ENCODE assay signal across 21 mouse cellular contexts in genomic region chr17:25954671-25955070, GRCm38 (mm10). TPM values are rescaled to one million over a fixed set of nuclear protein-coding genes. Genes with fewer than 3 reads are reported as not detected.
"Had no signal": no experiment of that assay in that cellular context is flagged by ENCODE, and none has a peak within 500 bp of the region (broad histone marks: within the 10 kb centered on the region; RNA-seq: fewer than 3 reads in every experiment).

No protein-coding gene starts in this region.

- H3K27ac ChIP-seq: neural tube, embryonic 13.5 days; neural tube, embryonic 15.5 days; stomach, embryonic 15.5 days; stomach, postnatal 0 days had no signal

- H3K9me3 ChIP-seq: neural tube, embryonic 13.5 days; neural tube, embryonic 15.5 days; stomach, embryonic 15.5 days had no signal

- H3K4me2 ChIP-seq: neural tube, embryonic 13.5 days; neural tube, embryonic 15.5 days; stomach, embryonic 15.5 days had no signal

- DNase-seq: retina, postnatal 1 day; right cerebral cortex, adult 18-20 months; right cerebral cortex, postnatal 14 days; right cerebral cortex, postnatal 25 days; right cerebral cortex, postnatal 4 days; spleen, adult 18-20 months; thymus, adult 18-20 months; thymus, adult 2 months; thymus, postnatal 14 days; thymus, postnatal 25 days; thymus, postnatal 36 days; thymus, postnatal 4 days had no signal

- H3K4me3 ChIP-seq: neural tube, embryonic 13.5 days; neural tube, embryonic 15.5 days; stomach, embryonic 15.5 days had no signal

- H3K9ac ChIP-seq: neural tube, embryonic 13.5 days; neural tube, embryonic 15.5 days; stomach, embryonic 15.5 days had no signal

RNA-seq across cellular contexts. Expression of gene A930017K11Rik, which starts 2.3 kb away (rescaled TPM):
- polyA plus RNA-seq: small intestine, adult 2 months; spleen, adult 2 months; stomach, postnatal 0 days; thymus, postnatal 0 days had no signal

RNA-seq across cellular contexts. Expression of gene Nhlrc4, which starts 9.9 kb away (rescaled TPM):
- polyA plus RNA-seq: neural tube, embryonic 13.5 days; neural tube, embryonic 14.5 days; neural tube, embryonic 15.5 days; small intestine, adult 2 months; stomach, postnatal 0 days; urinary bladder, adult 2 months had no signal
